Mouse (Mus musculus): ENCODE results near the gene Olfr1263. TPM values are rescaled to one million over a fixed set of nuclear protein-coding genes. Genes with fewer than 3 reads are reported as not detected.

Gene Olfr1263
- not detected in 2 replicates for polyA plus RNA-seq (2011; ENCODE audit: insufficient read length, low read depth, missing spikeins)

GRCm38 (mm10) chr2:90011831-90012230 is at the start of gene Olfr1263:
Olfr1263 (plus strand) TSS chr2:90012131.
- no peak within 1 kb of the TSS for H3K27ac ChIP-seq (ENCODE audit: insufficient read depth, low read length)
- no peaks in the 10 kb centered on the region for H3K4me1 ChIP-seq (ENCODE audit: control insufficient read depth, insufficient read depth, low read length)
- TF ChIP-seq CTCF (IDR thresholded peaks at IDR 0.05; ENCODE audit: borderline replicate concordance, insufficient read depth, low read length) (no peak), POLR2A (IDR thresholded peaks at IDR 0.05; ENCODE audit: low read depth, low read length) (no peak)
- no peak within 1 kb of the TSS for H3K4me3 ChIP-seq (ENCODE audit: insufficient read depth, low read length)

GRCm38 (mm10) chr2:89974184-89974583 is 37.7 kb upstream of the Olfr1263 start, which contains the start of gene Olfr1260:
Olfr1260 (plus strand) TSS chr2:89974340.
- TF ChIP-seq POLR2A (IDR thresholded peaks at IDR 0.05; ENCODE audit: low read depth, low read length) (no peak), CTCF (IDR thresholded peaks at IDR 0.05; ENCODE audit: borderline replicate concordance, insufficient read depth, low read length) (no peak)
- Histone ChIP-seq H3K4me3 (ENCODE audit: insufficient read depth, low read length) (no peak within 1 kb of the TSS), H3K4me1 (ENCODE audit: control insufficient read depth, insufficient read depth, low read length) (no peaks in the 10 kb centered on the region), H3K27ac (ENCODE audit: insufficient read depth, low read length) (no peak within 1 kb of the TSS)

GRCm38 (mm10) chr2:89977709-89978108 is 34.2 kb upstream of the Olfr1263 start:
- no peak for TF ChIP-seq POLR2A (IDR thresholded peaks at IDR 0.05; ENCODE audit: low read depth, low read length)
- TF ChIP-seq CTCF (IDR thresholded peaks at IDR 0.05; ENCODE audit: borderline replicate concordance, insufficient read depth, low read length) = no peak
- no peak overlapping the region for H3K4me3 ChIP-seq (ENCODE audit: insufficient read depth, low read length)
- no peaks in the 10 kb centered on the region for H3K4me1 ChIP-seq (ENCODE audit: control insufficient read depth, insufficient read depth, low read length)
- H3K27ac ChIP-seq (ENCODE audit: insufficient read depth, low read length) = no peak overlapping the region

- Histone ChIP-seq H3K4me1 (ENCODE audit: control insufficient read depth, insufficient read depth, low read length) (no peaks in the 10 kb centered on the region), H3K4me3 (ENCODE audit: insufficient read depth, low read length) (no peak within 1 kb of the TSS), H3K27ac (ENCODE audit: insufficient read depth, low read length) (no peak within 1 kb of the TSS)
- TF ChIP-seq POLR2A (IDR thresholded peaks at IDR 0.05; ENCODE audit: low read depth, low read length) = no peak
- TF ChIP-seq CTCF (IDR thresholded peaks at IDR 0.05; ENCODE audit: borderline replicate concordance, insufficient read depth, low read length) = no peak
These were observed 21.0 kb upstream of the Olfr1263 start, which contains the start of gene Olfr1261 for GRCm38 (mm10) chr2:89990921-89991320. Olfr1261 (plus strand) TSS chr2:89991221.

GRCm38 (mm10) chr2:89999845-90000244 is 12.1 kb upstream of the Olfr1263 start, which contains the start of gene Olfr1262:
Olfr1262 (plus strand) TSS chr2:90000145.
- H3K4me3 ChIP-seq (ENCODE audit: insufficient read depth, low read length) = no peak within 1 kb of the TSS

GRCm38 (mm10) chr2:90025477-90025876 is 13.5 kb downstream of the Olfr1263 start, which contains the start of gene Olfr1264:
Olfr1264 (minus strand) TSS chr2:90025577.
- no peak for TF ChIP-seq CTCF (IDR thresholded peaks at IDR 0.05; ENCODE audit: borderline replicate concordance, insufficient read depth, low read length)
- no peak for TF ChIP-seq POLR2A (IDR thresholded peaks at IDR 0.05; ENCODE audit: low read depth, low read length)
- Histone ChIP-seq H3K4me1 (ENCODE audit: control insufficient read depth, insufficient read depth, low read length) (no peaks in the 10 kb centered on the region), H3K27ac (ENCODE audit: insufficient read depth, low read length) (no peak within 1 kb of the TSS), H3K4me3 (ENCODE audit: insufficient read depth, low read length) (no peak within 1 kb of the TSS)

More at GRCm38 (mm10) chr2:89999845-90000244, 12.1 kb upstream of the Olfr1263 start, which contains the start of gene Olfr1262:
- Histone ChIP-seq H3K27ac (ENCODE audit: insufficient read depth, low read length) (no peak within 1 kb of the TSS), H3K4me1 (ENCODE audit: control insufficient read depth, insufficient read depth, low read length) (no peaks in the 10 kb centered on the region)
- TF ChIP-seq CTCF (IDR thresholded peaks at IDR 0.05; ENCODE audit: borderline replicate concordance, insufficient read depth, low read length) (no peak), POLR2A (IDR thresholded peaks at IDR 0.05; ENCODE audit: low read depth, low read length) (no peak)

GRCm38 (mm10) chr2:90035037-90035436 is 23.1 kb downstream of the Olfr1263 start, which contains the start of gene Olfr1265:
Olfr1265 (plus strand) TSS chr2:90035337.
- Histone ChIP-seq H3K27ac (ENCODE audit: insufficient read depth, low read length) (no peak within 1 kb of the TSS), H3K4me1 (ENCODE audit: control insufficient read depth, insufficient read depth, low read length) (no peaks in the 10 kb centered on the region), H3K4me3 (ENCODE audit: insufficient read depth, low read length) (no peak within 1 kb of the TSS)
- TF ChIP-seq CTCF (IDR thresholded peaks at IDR 0.05; ENCODE audit: borderline replicate concordance, insufficient read depth, low read length) = no peak
- no peak for TF ChIP-seq POLR2A (IDR thresholded peaks at IDR 0.05; ENCODE audit: low read depth, low read length)

- Histone ChIP-seq H3K4me3 (ENCODE audit: insufficient read depth, low read length) (no peak within 1 kb of the TSS), H3K27ac (ENCODE audit: insufficient read depth, low read length) (no peak within 1 kb of the TSS), H3K4me1 (ENCODE audit: control insufficient read depth, insufficient read depth, low read length) (no peaks in the 10 kb centered on the region)
- TF ChIP-seq CTCF (IDR thresholded peaks at IDR 0.05; ENCODE audit: borderline replicate concordance, insufficient read depth, low read length) (no peak), POLR2A (IDR thresholded peaks at IDR 0.05; ENCODE audit: low read depth, low read length) (no peak)
These were observed 51.6 kb downstream of the Olfr1263 start, which contains the start of gene Olfr140 for GRCm38 (mm10) chr2:90063494-90063893. Olfr140 (minus strand) TSS chr2:90063594.

Other genes with a start within 250 kb of the Olfr1263 start
- not detected in 2 replicates for gene Olfr1254, start 218.5 kb upstream of the Olfr1263 start, polyA plus RNA-seq (2011; ENCODE audit: insufficient read length, low read depth, missing spikeins)
- gene Olfr1255, start 200.1 kb upstream of the Olfr1263 start, polyA plus RNA-seq (2011; ENCODE audit: insufficient read length, low read depth, missing spikeins) = not detected in 2 replicates
- not detected in 2 replicates for gene Olfr1256, start 170.6 kb upstream of the Olfr1263 start, polyA plus RNA-seq (2011; ENCODE audit: insufficient read length, low read depth, missing spikeins)
- gene Olfr48, start 163.9 kb upstream of the Olfr1263 start, polyA plus RNA-seq (2011; ENCODE audit: insufficient read length, low read depth, missing spikeins) = not detected in 2 replicates
- gene Olfr1257, start 133.7 kb upstream of the Olfr1263 start, polyA plus RNA-seq (2011; ENCODE audit: insufficient read length, low read depth, missing spikeins) = not detected in 2 replicates
- gene Olfr1258, start 84.8 kb upstream of the Olfr1263 start, polyA plus RNA-seq (2011; ENCODE audit: insufficient read length, low read depth, missing spikeins) = not detected in 2 replicates
- not detected in 2 replicates for gene Olfr1259, start 63.5 kb upstream of the Olfr1263 start, polyA plus RNA-seq (2011; ENCODE audit: insufficient read length, low read depth, missing spikeins)
- gene Olfr1260, start 37.8 kb upstream of the Olfr1263 start, polyA plus RNA-seq (2011; ENCODE audit: insufficient read length, low read depth, missing spikeins) = not detected in 2 replicates
- not detected in 2 replicates for gene Olfr1261, start 20.9 kb upstream of the Olfr1263 start, polyA plus RNA-seq (2011; ENCODE audit: insufficient read length, low read depth, missing spikeins)
- not detected in 2 replicates for gene Olfr1262, start 12.0 kb upstream of the Olfr1263 start, polyA plus RNA-seq (2011; ENCODE audit: insufficient read length, low read depth, missing spikeins)
- not detected in 2 replicates for gene Olfr1264, start 13.4 kb downstream of the Olfr1263 start, polyA plus RNA-seq (2011; ENCODE audit: insufficient read length, low read depth, missing spikeins)
- gene Olfr1265, start 23.2 kb downstream of the Olfr1263 start, polyA plus RNA-seq (2011; ENCODE audit: insufficient read length, low read depth, missing spikeins) = not detected in 2 replicates
- gene Olfr140, start 51.5 kb downstream of the Olfr1263 start, polyA plus RNA-seq (2011; ENCODE audit: insufficient read length, low read depth, missing spikeins) = not detected in 2 replicates
- not detected in 2 replicates for gene Olfr1269, start 109.3 kb downstream of the Olfr1263 start, polyA plus RNA-seq (2011; ENCODE audit: insufficient read length, low read depth, missing spikeins)
- not detected in 2 replicates for gene Olfr32, start 130.2 kb downstream of the Olfr1263 start, polyA plus RNA-seq (2011; ENCODE audit: insufficient read length, low read depth, missing spikeins)
- not detected in 2 replicates for gene Olfr1270, start 141.0 kb downstream of the Olfr1263 start, polyA plus RNA-seq (2011; ENCODE audit: insufficient read length, low read depth, missing spikeins)
- not detected in 2 replicates for gene Olfr1506, start 212.4 kb downstream of the Olfr1263 start, polyA plus RNA-seq (2011; ENCODE audit: insufficient read length, low read depth, missing spikeins)
- gene Olfr142, start 245.5 kb downstream of the Olfr1263 start, polyA plus RNA-seq (2011; ENCODE audit: insufficient read length, low read depth, missing spikeins) = not detected in 2 replicates

All from embryonic fibroblast, embryonic 13.5 days (primary cell).